Mouse (Mus musculus): ENCODE measurements around the gene Tmc2.
A peak's percentile ranks its signal among the peaks of the same experiment; 100 is the strongest.

Tmc2 gene

GRCm38 (mm10) chr2:130295331-130296133 lies 100.5 kb downstream of the Tmc2 start:
- DNase-seq (ENCODE audit: low read depth, low spot score): peak; percentile 56

GRCm38 (mm10) chr2:130296134-130296745 lies 101.2 kb downstream of the Tmc2 start:
- no peak for DNase-seq (ENCODE audit: low read depth, low spot score)

DNA sequence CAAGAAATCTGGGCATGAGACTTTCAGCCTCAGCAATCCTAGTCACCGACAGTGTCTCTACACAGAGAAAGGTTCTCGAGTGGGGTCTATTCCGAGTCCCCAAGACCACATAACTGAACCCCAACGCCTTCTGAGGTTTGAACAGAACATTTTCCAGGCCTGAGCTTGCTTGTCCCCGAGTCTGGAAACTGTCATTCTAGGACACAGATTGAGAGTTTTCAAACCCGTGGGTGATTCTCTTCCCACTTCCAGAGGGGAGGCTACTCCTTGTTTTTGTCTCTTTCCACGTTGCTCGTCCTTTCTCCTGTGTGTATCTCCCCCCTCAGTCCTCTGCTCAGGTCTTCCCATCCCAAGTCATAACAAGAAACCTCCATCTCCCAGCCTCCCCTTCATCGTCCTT lies 102.6 kb downstream of the Tmc2 start:
- DNase-seq (ENCODE audit: low read depth, low spot score): no peak

DNA sequence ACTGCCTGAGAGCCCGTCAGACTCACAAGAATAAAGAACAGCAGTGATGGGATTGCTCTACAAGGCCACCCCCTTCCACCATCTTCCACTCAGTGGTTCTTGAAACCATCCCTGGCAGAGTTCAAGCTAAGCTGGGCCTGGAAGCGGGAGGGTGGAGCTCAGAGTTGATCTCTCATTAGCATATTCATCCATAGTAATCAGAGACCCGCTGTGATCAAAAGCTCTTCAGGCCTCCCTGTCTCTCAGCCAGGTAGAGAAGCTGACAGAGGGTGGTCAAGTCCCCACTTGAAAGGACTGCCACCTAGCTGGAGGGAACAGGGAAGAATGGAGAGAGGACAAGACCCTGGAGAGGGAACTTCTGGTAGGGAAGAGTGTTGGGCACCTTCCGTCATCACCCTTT lies 108.0 kb downstream of the Tmc2 start:
- no peak for DNase-seq (ENCODE audit: low read depth, low spot score)

Data from brain, adult 2 months (tissue).